9 mouse cellular contexts compared by ENCODE assay signal in genomic region chr2:5675431-5676142, GRCm38 (mm10). TPM values are rescaled to one million over a fixed set of nuclear protein-coding genes. Genes with fewer than 3 reads are reported as not detected.
DNase-seq lines count a peak whose midpoint lies in the region; ATAC-seq lines count a peak whose summit lies in the region.
"Had no signal": no experiment of that assay in that cellular context is flagged by ENCODE, and none has a peak within 500 bp of the region (broad histone marks: within the 10 kb centered on the region; RNA-seq: fewer than 3 reads in every experiment).

No protein-coding gene starts in this region.

- H3K27me3 ChIP-seq in hindbrain, embryonic 14.5 days (ENCODE audit: control insufficient read depth, insufficient read depth, low read length), result no peaks in the 10 kb centered on the region
- H3K27me3 ChIP-seq in hindbrain, embryonic 11.5 days (ENCODE audit: control insufficient read depth, insufficient read depth, low read length), result no peaks in the 10 kb centered on the region
- no peaks in the 10 kb centered on the region for H3K27me3 ChIP-seq in hindbrain, embryonic 16.5 days (replicated peaks; ENCODE audit: control insufficient read depth, insufficient read depth, low read length)
- no peaks in the 10 kb centered on the region for H3K27me3 ChIP-seq in limb, embryonic 13.5 days

- intact Hi-C loops in heart, postnatal 36 days (cut with DNase I), result no loop called here

- no peaks in the 10 kb centered on the region for H3K36me3 ChIP-seq in hindbrain, embryonic 14.5 days (replicated peaks; ENCODE audit: control insufficient read depth, insufficient read depth)
- no peaks in the 10 kb centered on the region for H3K36me3 ChIP-seq in hindbrain, embryonic 11.5 days (ENCODE audit: control insufficient read depth, insufficient read depth, low read length)
- no peaks in the 10 kb centered on the region for H3K36me3 ChIP-seq in hindbrain, embryonic 16.5 days (ENCODE audit: control insufficient read depth, insufficient read depth, low read length)
- H3K36me3 ChIP-seq in limb, embryonic 13.5 days, result no peaks in the 10 kb centered on the region
- H3K36me3 ChIP-seq: G1E had no signal

- H3K9me3 ChIP-seq in hindbrain, embryonic 14.5 days (ENCODE audit: control insufficient read depth, low read length), result no peaks in the 10 kb centered on the region
- H3K9me3 ChIP-seq in hindbrain, embryonic 11.5 days (ENCODE audit: control insufficient read depth, low read length), result no peaks in the 10 kb centered on the region
- H3K9me3 ChIP-seq in hindbrain, embryonic 16.5 days (ENCODE audit: control insufficient read depth, low read length), result no peaks in the 10 kb centered on the region
- no peaks in the 10 kb centered on the region for H3K9me3 ChIP-seq in limb, embryonic 13.5 days
- H3K9me3 ChIP-seq: G1E had no signal

- 77% methylated on average over 12 of the region's 12 CpGs for WGBS in hindbrain, embryonic 14.5 days
- WGBS in hindbrain, embryonic 11.5 days, result 80% methylated on average over 12 of the region's 12 CpGs
- WGBS in hindbrain, embryonic 16.5 days, result 60% methylated on average over 12 of the region's 12 CpGs
- 77% methylated on average over 12 of the region's 12 CpGs for WGBS in limb, embryonic 13.5 days

- no peak overlapping the region for H3K4me3 ChIP-seq in hindbrain, embryonic 14.5 days (replicated peaks; ENCODE audit: low read length)
- no peak overlapping the region for H3K4me3 ChIP-seq in hindbrain, embryonic 11.5 days (ENCODE audit: low read depth, low read length)
- no peak overlapping the region for H3K4me3 ChIP-seq in hindbrain, embryonic 16.5 days (ENCODE audit: low read length)
- H3K4me3 ChIP-seq in limb, embryonic 13.5 days, result no peak overlapping the region

- H3K27ac ChIP-seq in hindbrain, embryonic 14.5 days, result 0 out of 2 replicates have a peak overlapping the region, but pooled peaks have one; percentile 15
- no peak overlapping the region for H3K27ac ChIP-seq in hindbrain, embryonic 11.5 days (ENCODE audit: low read depth, low read length)
- peak overlapping the region; percentile 3; the same call in 1 of the 2 replicates for H3K27ac ChIP-seq in hindbrain, embryonic 16.5 days (ENCODE audit: low read depth, low read length)
- no peak overlapping the region for H3K27ac ChIP-seq in limb, embryonic 13.5 days

- 0 out of 2 replicates have a peak, but pooled peaks cover 7% of the 10 kb centered on the region for H3K4me1 ChIP-seq in hindbrain, embryonic 14.5 days (replicated peaks; ENCODE audit: control insufficient read depth, insufficient read depth, low read length)
- H3K4me1 ChIP-seq in hindbrain, embryonic 11.5 days (replicated peaks; ENCODE audit: control insufficient read depth, insufficient read depth, low read length), result no peaks in the 10 kb centered on the region
- H3K4me1 ChIP-seq in hindbrain, embryonic 16.5 days (ENCODE audit: control insufficient read depth, insufficient read depth, low read depth, low read length), result peaks cover 11% of the 10 kb centered on the region
- H3K4me1 ChIP-seq in limb, embryonic 13.5 days, result peaks cover 24% of the 10 kb centered on the region

- H3K9ac ChIP-seq in hindbrain, embryonic 14.5 days, result no peak overlapping the region
- H3K9ac ChIP-seq in hindbrain, embryonic 11.5 days (ENCODE audit: low read depth, low read length), result no peak overlapping the region
- no peak overlapping the region for H3K9ac ChIP-seq in hindbrain, embryonic 16.5 days (ENCODE audit: low read depth, low read length)
- H3K9ac ChIP-seq in limb, embryonic 13.5 days, result no peak overlapping the region

- DNase-seq in hindbrain, embryonic 14.5 days (ENCODE audit: low spot score), result no peak
- DNase-seq in hindbrain, embryonic 11.5 days (ENCODE audit: low spot score), result no peak
- peak; percentile 82 for DNase-seq in cerebellum, adult 11-12 months
- no peak for DNase-seq in thymus, postnatal 10 days (ENCODE audit: low spot score in 2 of 2)
- DNase-seq in heart, postnatal 36 days, result no peak
- DNase-seq in c-Kit-positive CD71-positive TER-119-positive erythroid progenitor cells, embryonic 14.5 days (ENCODE audit: low spot score), result no peak

- ATAC-seq in hindbrain, embryonic 14.5 days (ENCODE audit: low FRiP score), result peak; percentile 11; the same call in 1 of the 2 replicates
- no peak for ATAC-seq in hindbrain, embryonic 11.5 days (ENCODE audit: low FRiP score)
- ATAC-seq in hindbrain, embryonic 16.5 days, result peak; percentile 65
- no peak for ATAC-seq in limb, embryonic 13.5 days (ENCODE audit: low FRiP score, low read depth)

- no peak overlapping the region for H3K4me2 ChIP-seq in hindbrain, embryonic 14.5 days (replicated peaks)
- no peak overlapping the region for H3K4me2 ChIP-seq in hindbrain, embryonic 11.5 days (replicated peaks; ENCODE audit: low read depth, low read length)
- peak overlapping the region; percentile 19; the same call in 1 of the 2 replicates for H3K4me2 ChIP-seq in hindbrain, embryonic 16.5 days (ENCODE audit: low read length)
- H3K4me2 ChIP-seq in limb, embryonic 13.5 days (replicated peaks), result 0 out of 2 replicates have a peak overlapping the region, but pooled peaks have one; percentile 21

RNA-seq across cellular contexts. Expression of gene Camk1d, which starts 38.7 kb away (rescaled TPM):
- polyA plus RNA-seq in hindbrain, embryonic 14.5 days (2014; fragmentation: Nextera tagmentation; extraction: Ambion mirVana), result 6.7 and 7.7 TPM in 2 replicates
- polyA plus RNA-seq in hindbrain, embryonic 11.5 days (2014; fragmentation: Nextera tagmentation; extraction: Ambion mirVana), result 2.2 and 2.7 TPM in 2 replicates
- 7.4 and 8.0 TPM in 2 replicates for polyA plus RNA-seq in hindbrain, embryonic 16.5 days (2015; fragmentation: Nextera tagmentation; extraction: Ambion mirVana)
- 2.4 and 2.9 TPM in 2 replicates for polyA plus RNA-seq in limb, embryonic 13.5 days (2015; fragmentation: Nextera tagmentation; extraction: Ambion mirVana)
- total RNA-seq in heart, postnatal 36 days (2021), result 1 to 10 TPM; 3.6 to 5.2 TPM

Comparison
In these comparisons a context has a peak if more than half of its experiments do, and no peak if none do; other contexts are left out.
1. ATAC-seq: peak in hindbrain, embryonic 14.5 days (single experiment) and hindbrain, embryonic 16.5 days (single experiment); none in hindbrain, embryonic 11.5 days (single experiment) and limb, embryonic 13.5 days (single experiment).
2. H3K27ac ChIP-seq: peak in hindbrain, embryonic 14.5 days (single experiment) and hindbrain, embryonic 16.5 days (single experiment); none in hindbrain, embryonic 11.5 days (single experiment) and limb, embryonic 13.5 days (single experiment).
3. H3K4me2 ChIP-seq: peak in hindbrain, embryonic 16.5 days (single experiment) and limb, embryonic 13.5 days (single experiment); none in hindbrain, embryonic 14.5 days (single experiment) and hindbrain, embryonic 11.5 days (single experiment).